Mouse (Mus musculus) C2C12 (cell line): ENCODE data around the gene Srsf3.

Experiments
- CTCF ChIP-seq: IDR thresholded peaks from one replicate; pipeline ENCODE4 v1.5.1; 2011; ENCODE audit not compliant: control insufficient read depth, insufficient read depth, insufficient read length
- USF1 ChIP-seq: IDR thresholded peaks from one replicate; pipeline ENCODE4 v1.6.1; 2011; ENCODE audit warnings: low read depth, mild to moderate bottlenecking, control low read depth, moderate library complexity

- no peak for TF ChIP-seq USF1
- no peak for TF ChIP-seq CTCF
These were observed 27.2 kb downstream of the Srsf3 start for GRCm38 (mm10) chr17:29059581-29059980.
